Mouse (Mus musculus): ENCODE measurements around the gene Chd8. TPM values are rescaled to one million over a fixed set of nuclear protein-coding genes. Genes with fewer than 3 reads are reported as not detected.

Chd8 gene
- polyA plus RNA-seq, 1 experiment from 2014 or later, result 19.2 TPM

DNA sequence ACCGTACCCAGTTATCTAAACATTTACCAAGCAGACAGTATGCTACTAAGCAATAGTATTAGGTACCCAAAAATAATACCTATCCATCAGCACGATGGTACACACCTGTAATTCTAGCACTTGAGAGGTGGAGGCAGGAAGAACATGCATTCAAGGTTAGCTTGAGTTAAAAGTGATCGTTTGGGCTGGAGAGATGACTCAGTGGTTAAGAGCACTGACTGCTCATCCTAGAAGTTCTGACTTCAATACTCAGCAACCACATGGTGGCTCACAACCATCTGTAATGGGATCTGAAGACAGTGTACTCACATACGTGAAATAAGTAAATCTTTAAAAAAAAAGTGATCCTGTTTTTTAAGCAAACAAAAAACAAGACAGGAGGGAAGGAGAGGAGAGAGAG lies 11.5 kb downstream of the Chd8 start:
- DNase-seq (ENCODE audit: low spot score), result no peak
- Histone ChIP-seq H3K4me3 (ENCODE audit: low read depth, low read length) (no peak overlapping the region), H3K27ac (ENCODE audit: low read length) (no peak overlapping the region), H3K36me3 (ENCODE audit: insufficient read depth, low read length) (no peaks in the 10 kb centered on the region), H3K4me1 (ENCODE audit: insufficient read depth, low read depth, low read length) (no peaks in the 10 kb centered on the region), H3K4me2 (replicated peaks; ENCODE audit: low read depth, low read length) (no peak overlapping the region), H3K9ac (replicated peaks; ENCODE audit: low read depth) (no peak overlapping the region), H3K27me3 (replicated peaks; ENCODE audit: insufficient read depth, low read length) (no peaks in the 10 kb centered on the region), H3K9me3 (ENCODE audit: low read length) (no peaks in the 10 kb centered on the region)
- 68% methylated on average over 4 of the region's 4 CpGs for WGBS
- TF ChIP-seq CTCF (IDR thresholded peaks at IDR 0.05) (no peak), EP300 (IDR thresholded peaks at IDR 0.05) (no peak)
- ATAC-seq, result no peak

DNA sequence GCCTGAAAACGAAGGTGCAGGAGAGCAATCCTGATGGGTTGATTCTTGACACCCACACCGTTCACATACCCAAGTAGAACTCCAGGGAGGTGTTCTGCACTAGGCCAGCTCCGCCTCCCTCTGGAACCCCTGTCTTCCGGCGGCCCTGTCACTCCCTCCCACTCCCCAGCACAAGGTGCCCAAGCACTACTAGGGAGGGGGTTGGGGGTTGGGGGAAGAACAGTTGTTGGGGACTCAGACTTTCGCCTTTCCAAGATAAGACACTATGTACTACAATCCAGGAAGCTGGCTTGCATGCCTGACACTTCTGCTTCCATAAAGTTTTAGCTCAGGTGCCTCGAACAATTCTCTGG lies 12.9 kb downstream of the Chd8 start:
- Histone ChIP-seq H3K36me3 (ENCODE audit: insufficient read depth, low read length) (no peaks in the 10 kb centered on the region), H3K4me1 (ENCODE audit: insufficient read depth, low read depth, low read length) (no peaks in the 10 kb centered on the region), H3K27me3 (replicated peaks; ENCODE audit: insufficient read depth, low read length) (no peaks in the 10 kb centered on the region), H3K4me3 (ENCODE audit: low read depth, low read length) (peak overlapping the region; percentile 75), H3K27ac (ENCODE audit: low read length) (peak overlapping the region; percentile 70), H3K4me2 (replicated peaks; ENCODE audit: low read depth, low read length) (peak overlapping the region; percentile 87), H3K9ac (replicated peaks; ENCODE audit: low read depth) (peak overlapping the region; percentile 48), H3K9me3 (ENCODE audit: low read length) (no peaks in the 10 kb centered on the region)
- DNase-seq (ENCODE audit: low spot score), result no peak
- ATAC-seq, result peak; percentile 53; the same call in 1 of the 2 replicates
- WGBS, result 7% methylated on average over 7 of the region's 7 CpGs
- TF ChIP-seq EP300 (IDR thresholded peaks at IDR 0.05) (no peak), CTCF (IDR thresholded peaks at IDR 0.05) (no peak)

GRCm38 (mm10) chr14:52244041-52244689 lies 13.4 kb downstream of the Chd8 start:
- peak; percentile 100 for ATAC-seq
- TF ChIP-seq EP300 (IDR thresholded peaks at IDR 0.05) (no peak), CTCF (IDR thresholded peaks at IDR 0.05) (no peak)
- Histone ChIP-seq H3K27ac (ENCODE audit: low read length) (peak overlapping the region; percentile 70), H3K36me3 (ENCODE audit: insufficient read depth, low read length) (no peaks in the 10 kb centered on the region), H3K9me3 (ENCODE audit: low read length) (no peaks in the 10 kb centered on the region), H3K4me3 (ENCODE audit: low read depth, low read length) (peak overlapping the region; percentile 75), H3K4me1 (ENCODE audit: insufficient read depth, low read depth, low read length) (no peaks in the 10 kb centered on the region), H3K27me3 (replicated peaks; ENCODE audit: insufficient read depth, low read length) (no peaks in the 10 kb centered on the region), H3K9ac (replicated peaks; ENCODE audit: low read depth) (peak overlapping the region; percentile 61), H3K4me2 (replicated peaks; ENCODE audit: low read depth, low read length) (peak overlapping the region; percentile 87)
- 1% methylated on average over 32 of the region's 32 CpGs for WGBS
- peak; percentile 99 for DNase-seq (ENCODE audit: low spot score)

DNA sequence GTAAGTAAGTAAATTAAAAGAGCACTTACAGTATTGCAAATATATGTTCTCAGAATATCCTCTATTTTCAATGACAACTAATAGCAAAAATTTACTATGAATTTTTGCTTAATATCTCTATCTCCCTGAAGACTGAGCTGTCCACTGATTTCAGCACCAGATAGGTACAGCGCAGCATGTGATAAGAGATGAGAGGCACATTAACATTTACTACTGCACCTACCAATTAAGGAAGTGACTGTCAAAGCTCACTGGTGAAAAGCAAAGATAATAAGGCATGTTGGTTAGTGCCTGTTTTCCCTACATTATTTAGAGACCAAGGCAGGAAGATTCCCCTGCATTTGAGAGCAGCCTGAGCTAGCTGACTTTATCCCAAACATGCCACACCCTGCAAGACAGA lies 21.4 kb downstream of the Chd8 start:
- Histone ChIP-seq H3K9me3 (ENCODE audit: low read length) (no peaks in the 10 kb centered on the region), H3K4me1 (ENCODE audit: insufficient read depth, low read depth, low read length) (no peaks in the 10 kb centered on the region), H3K9ac (replicated peaks; ENCODE audit: low read depth) (no peak overlapping the region; the same call in 1 of the 2 replicates), H3K27me3 (replicated peaks; ENCODE audit: insufficient read depth, low read length) (no peaks in the 10 kb centered on the region), H3K4me2 (replicated peaks; ENCODE audit: low read depth, low read length) (no peak overlapping the region), H3K36me3 (ENCODE audit: insufficient read depth, low read length) (peaks cover 44% of the 10 kb centered on the region), H3K4me3 (ENCODE audit: low read depth, low read length) (no peak overlapping the region), H3K27ac (ENCODE audit: low read length) (no peak overlapping the region)
- ATAC-seq (no peak), DNase-seq (ENCODE audit: low spot score) (no peak)
- WGBS, result 92% methylated on average over 1 of the region's 1 CpGs
- TF ChIP-seq CTCF (IDR thresholded peaks at IDR 0.05), result no peak
- no peak for TF ChIP-seq EP300 (IDR thresholded peaks at IDR 0.05)

DNA sequence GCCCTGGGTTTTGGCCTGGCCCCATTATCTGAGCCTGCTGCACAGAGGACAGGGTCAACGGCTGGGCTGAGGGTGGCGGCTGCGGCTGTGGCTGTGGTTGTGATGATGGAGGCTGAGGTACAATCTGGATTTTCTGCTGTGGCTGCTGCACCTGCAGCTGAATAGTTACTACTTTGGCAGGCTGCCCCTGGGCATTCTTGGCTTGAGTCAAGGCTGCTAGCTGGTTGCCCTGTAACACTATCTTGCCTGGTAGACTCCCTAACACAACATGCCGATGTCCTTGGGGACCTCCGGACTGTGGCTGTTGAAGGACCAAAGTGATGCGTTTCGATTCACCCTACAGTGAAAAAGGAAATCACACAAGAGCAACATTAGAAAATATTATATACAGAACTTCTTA lies 22.4 kb downstream of the Chd8 start:
- H3K36me3 ChIP-seq (ENCODE audit: insufficient read depth, low read length), result peaks cover 54% of the 10 kb centered on the region
- DNase-seq (ENCODE audit: low spot score), result no peak
- no peak for ATAC-seq
- H3K27me3 ChIP-seq (replicated peaks; ENCODE audit: insufficient read depth, low read length), result no peaks in the 10 kb centered on the region
- no peaks in the 10 kb centered on the region for H3K9me3 ChIP-seq (ENCODE audit: low read length)
- TF ChIP-seq EP300 (IDR thresholded peaks at IDR 0.05) (no peak), CTCF (IDR thresholded peaks at IDR 0.05) (no peak)
- H3K4me1 ChIP-seq (ENCODE audit: insufficient read depth, low read depth, low read length), result no peaks in the 10 kb centered on the region
- 90% methylated on average over 7 of the region's 7 CpGs for WGBS
- no peak overlapping the region for H3K4me3 ChIP-seq (ENCODE audit: low read depth, low read length)
- H3K9ac ChIP-seq (replicated peaks; ENCODE audit: low read depth), result no peak overlapping the region
- H3K4me2 ChIP-seq (replicated peaks; ENCODE audit: low read depth, low read length), result no peak overlapping the region
- no peak overlapping the region for H3K27ac ChIP-seq (ENCODE audit: low read length)

GRCm38 (mm10) chr14:52232249-52232648 lies 25.3 kb downstream of the Chd8 start:
- H3K4me1 ChIP-seq (ENCODE audit: insufficient read depth, low read depth, low read length), result no peaks in the 10 kb centered on the region
- H3K4me3 ChIP-seq (ENCODE audit: low read depth, low read length), result no peak overlapping the region
- no peaks in the 10 kb centered on the region for H3K27me3 ChIP-seq (replicated peaks; ENCODE audit: insufficient read depth, low read length)
- H3K36me3 ChIP-seq (ENCODE audit: insufficient read depth, low read length), result peaks cover 58% of the 10 kb centered on the region
- TF ChIP-seq CTCF (IDR thresholded peaks at IDR 0.05) (no peak), EP300 (IDR thresholded peaks at IDR 0.05) (no peak)
- ATAC-seq, result no peak
- WGBS, result 90% methylated on average over 6 of the region's 6 CpGs
- no peak overlapping the region for H3K9ac ChIP-seq (replicated peaks; ENCODE audit: low read depth)
- H3K27ac ChIP-seq (ENCODE audit: low read length), result no peak overlapping the region
- no peak for DNase-seq (ENCODE audit: low spot score)
- no peaks in the 10 kb centered on the region for H3K9me3 ChIP-seq (ENCODE audit: low read length)
- no peak overlapping the region for H3K4me2 ChIP-seq (replicated peaks; ENCODE audit: low read depth, low read length)

DNA sequence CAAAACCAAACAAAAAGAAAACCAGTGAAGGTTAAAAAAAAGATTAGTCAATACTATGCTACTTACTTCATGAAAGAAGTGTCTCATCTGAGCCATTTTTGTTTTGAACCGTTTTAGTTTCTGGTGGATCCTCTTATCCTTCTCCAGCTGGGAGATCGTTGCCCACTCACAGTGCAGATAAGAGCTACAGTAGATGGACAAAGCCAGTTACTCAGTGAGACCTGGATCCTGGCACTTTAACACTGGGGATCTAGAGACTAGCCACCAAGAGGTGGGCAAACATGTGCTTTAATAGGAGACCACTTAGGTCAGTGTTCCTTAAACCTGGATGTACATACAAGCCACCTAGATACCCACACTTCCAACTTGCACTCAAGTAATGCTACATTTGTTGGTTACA lies 31.6 kb downstream of the Chd8 start:
- H3K9me3 ChIP-seq (ENCODE audit: low read length), result no peaks in the 10 kb centered on the region
- no peaks in the 10 kb centered on the region for H3K27me3 ChIP-seq (replicated peaks; ENCODE audit: insufficient read depth, low read length)
- peaks cover 40% of the 10 kb centered on the region for H3K36me3 ChIP-seq (ENCODE audit: insufficient read depth, low read length)
- TF ChIP-seq EP300 (IDR thresholded peaks at IDR 0.05) (no peak), CTCF (IDR thresholded peaks at IDR 0.05) (no peak)
- H3K4me2 ChIP-seq (replicated peaks; ENCODE audit: low read depth, low read length), result no peak overlapping the region
- ATAC-seq (no peak), DNase-seq (ENCODE audit: low spot score) (no peak)
- H3K4me3 ChIP-seq (ENCODE audit: low read depth, low read length), result no peak overlapping the region
- H3K27ac ChIP-seq (ENCODE audit: low read length), result no peak overlapping the region
- H3K4me1 ChIP-seq (ENCODE audit: insufficient read depth, low read depth, low read length), result no peaks in the 10 kb centered on the region
- H3K9ac ChIP-seq (replicated peaks; ENCODE audit: low read depth), result no peak overlapping the region
- 90% methylated on average over 2 of the region's 2 CpGs for WGBS
